Mouse (Mus musculus) liver, embryonic 15.5 days (tissue): ENCODE data around the gene Lbhd2. TPM values are rescaled to one million over a fixed set of nuclear protein-coding genes. Genes with fewer than 3 reads are reported as not detected.

Experiments
- ATAC-seq: fragments of 200-750 bp; cut with Nextera tagmentation; 2 replicates; pipeline ENCODE4 v1.8.0; 2017; ENCODE audit warnings: moderate number of reproducible peaks, mild to moderate bottlenecking, moderate library complexity; ENCODE audit not compliant: insufficient read depth
- H3K27ac ChIP-seq: fragments of 300-500 bp; sonication (generic); replicated peaks from 2 replicates; pipeline ENCODE4 v1.5.1; 2015; ENCODE audit warnings: mild to moderate bottlenecking, inconsistent platforms
- H3K27me3 ChIP-seq: fragments of 300-500 bp; sonication (generic); 2 replicates; pipeline ENCODE4 v1.6.1; 2015; ENCODE audit warnings: mild to moderate bottlenecking, inconsistent platforms
- H3K36me3 ChIP-seq: fragments of 300-500 bp; sonication (generic); replicated peaks from 2 replicates; pipeline ENCODE4 v1.6.1; 2015; ENCODE audit warnings: moderate library complexity, mild to moderate bottlenecking, inconsistent platforms
- H3K4me1 ChIP-seq: fragments of 300-500 bp; sonication (generic); replicated peaks from 2 replicates; pipeline ENCODE4 v1.6.1; 2015; ENCODE audit warnings: inconsistent platforms
- H3K4me2 ChIP-seq: fragments of 300-500 bp; sonication (generic); 2 replicates; pipeline ENCODE4 v1.6.1; 2015; ENCODE audit warnings: moderate library complexity, mild to moderate bottlenecking, inconsistent platforms
- H3K4me3 ChIP-seq: fragments of 300-500 bp; sonication (generic); replicated peaks from 2 replicates; pipeline ENCODE4 v1.5.1; 2015; ENCODE audit warnings: mild to moderate bottlenecking, inconsistent platforms
- H3K9ac ChIP-seq: fragments of 300-500 bp; sonication (generic); 2 replicates; pipeline ENCODE4 v1.6.1; 2015; ENCODE audit warnings: moderate library complexity, mild to moderate bottlenecking, inconsistent platforms
- H3K9me3 ChIP-seq: fragments of 300-500 bp; sonication (generic); replicated peaks from 2 replicates; pipeline ENCODE4 v1.6.1; 2016; ENCODE audit warnings: inconsistent platforms
- WGBS: fragments of 180-500 bp; shearing (Covaris S2); methylation state at CpG from one replicate; pipeline ENCODE4 v1.1.7; 2015; ENCODE audit warnings: mixed read lengths; ENCODE audit not compliant: insufficient replicate concordance; 5-methylcytosine and 5-hydroxymethylcytosine counted together
- polyA plus RNA-seq: library from polyadenylated mRNA; unstranded; fragments of >200 nt; fragmentation: Nextera tagmentation; extraction: Ambion mirVana; gene quantifications from 2 replicates; pipeline ENCODE4 v1.2.1, GENCODE M21; 2015

Gene Lbhd2
- polyA plus RNA-seq, 1 experiment from 2014 or later = not detected

DNA sequence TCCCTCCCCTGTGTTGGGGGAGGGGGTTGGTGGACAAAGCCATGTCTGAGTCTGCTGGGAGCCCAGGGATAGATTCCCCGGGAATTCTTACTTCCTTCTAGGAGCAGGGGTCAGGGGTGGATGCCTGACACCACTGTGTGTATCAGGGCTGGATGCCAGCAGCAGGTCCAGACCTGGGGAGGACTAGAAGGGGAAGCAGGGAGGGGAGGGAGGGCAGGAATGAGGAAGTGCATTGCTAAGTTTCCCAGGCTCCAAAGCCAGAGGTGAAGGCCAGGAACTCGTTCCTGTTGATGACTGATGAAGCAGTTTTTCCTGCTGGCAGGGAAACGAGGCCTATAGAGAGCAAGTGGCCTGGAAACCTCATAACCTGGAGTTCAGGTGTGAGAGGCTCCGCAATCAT lies 25.5 kb downstream of the Lbhd2 start:
- Histone ChIP-seq H3K4me2 (no peak overlapping the region), H3K9me3 (no peaks in the 10 kb centered on the region), H3K27me3 (peaks cover 48% of the 10 kb centered on the region), H3K27ac (peak overlapping the region; percentile 70; the same call in 1 of the 2 replicates), H3K9ac (no peak overlapping the region), H3K36me3 (no peaks in the 10 kb centered on the region), H3K4me1 (peaks cover 95% of the 10 kb centered on the region), H3K4me3 (no peak overlapping the region)
- ATAC-seq = no peak
- WGBS = 46% methylated on average over 4 of the region's 4 CpGs

DNA sequence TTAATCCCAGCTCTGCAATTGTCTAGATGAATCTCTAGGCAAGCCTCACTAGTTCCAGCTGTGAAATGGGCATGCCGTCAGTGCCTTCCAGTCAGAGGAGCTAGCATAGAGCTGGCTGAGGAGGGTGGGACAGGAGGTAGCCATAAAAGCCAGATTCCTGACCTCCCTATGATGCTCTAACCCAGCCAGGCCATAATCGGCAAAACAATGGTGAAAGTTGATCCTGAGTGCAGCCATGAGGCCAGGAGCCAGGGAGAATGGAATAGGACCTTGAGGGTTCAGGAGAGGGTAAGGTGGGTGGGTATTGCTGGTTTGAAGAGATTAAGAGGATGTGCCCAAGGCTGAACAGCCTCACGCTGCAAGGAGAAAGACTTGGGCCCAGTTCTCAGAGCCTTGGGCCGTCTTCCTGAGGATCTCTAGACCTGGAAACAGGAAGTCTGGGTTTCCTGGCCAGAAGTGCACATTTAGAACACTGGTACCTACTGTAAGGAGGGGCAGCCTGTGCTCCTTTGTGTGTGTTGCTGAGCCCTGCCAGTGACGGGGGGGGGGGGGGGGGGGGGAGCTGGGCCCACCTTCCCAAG lies 26.2 kb downstream of the Lbhd2 start:
- Histone ChIP-seq H3K27me3 (peaks cover 40% of the 10 kb centered on the region), H3K9me3 (no peaks in the 10 kb centered on the region), H3K4me3 (no peak overlapping the region), H3K9ac (peak overlapping the region; percentile 42; the same call in 1 of the 2 replicates), H3K27ac (peak overlapping the region; percentile 70), H3K4me2 (peak overlapping the region; percentile 13; the same call in 1 of the 2 replicates), H3K4me1 (peaks cover 100% of the 10 kb centered on the region), H3K36me3 (no peaks in the 10 kb centered on the region)
- ATAC-seq = no peak
- WGBS = 29% methylated on average over 5 of the region's 5 CpGs

DNA sequence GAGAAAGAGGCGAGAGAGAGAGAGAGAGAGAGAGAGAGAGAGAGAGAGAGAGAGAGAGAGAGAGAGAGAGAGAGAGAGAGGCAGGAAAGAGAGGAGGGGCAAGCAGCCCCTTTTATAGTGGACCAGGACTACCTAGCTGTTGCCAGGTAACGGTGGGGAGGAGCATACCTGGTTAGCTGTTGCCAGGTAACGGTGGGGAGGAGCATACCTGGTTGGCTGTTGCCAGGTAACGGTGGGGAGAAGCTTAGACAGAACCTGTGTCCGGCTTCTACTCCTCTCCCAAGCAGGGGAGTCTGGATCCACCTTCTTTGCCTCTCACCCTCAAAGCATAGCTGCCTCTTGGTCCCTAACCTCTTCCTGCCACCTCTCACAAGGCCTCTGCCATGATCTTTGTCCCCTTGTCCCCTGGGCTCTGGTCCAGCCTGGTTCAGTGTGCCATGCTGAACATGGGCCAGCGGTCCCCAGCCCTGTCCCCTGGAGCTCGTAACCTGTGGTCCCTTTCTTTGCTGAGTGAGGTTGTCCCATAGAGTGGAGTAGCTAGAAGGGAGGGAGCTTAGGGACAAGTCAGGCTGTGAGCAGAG lies 27.6 kb downstream of the Lbhd2 start:
- H3K4me3 ChIP-seq = peak overlapping the region; percentile 6; the same call in 1 of the 2 replicates
- WGBS = 59% methylated on average over 7 of the region's 7 CpGs
- no peaks in the 10 kb centered on the region for H3K36me3 ChIP-seq
- peak overlapping the region; percentile 80 for H3K27ac ChIP-seq
- H3K4me2 ChIP-seq = peak overlapping the region; percentile 58
- H3K4me1 ChIP-seq = peaks cover 100% of the 10 kb centered on the region
- ATAC-seq = peak; percentile 12; the same call in 1 of the 2 replicates
- no peaks in the 10 kb centered on the region for H3K9me3 ChIP-seq
- H3K9ac ChIP-seq = peak overlapping the region; percentile 35
- H3K27me3 ChIP-seq = peaks cover 26% of the 10 kb centered on the region

DNA sequence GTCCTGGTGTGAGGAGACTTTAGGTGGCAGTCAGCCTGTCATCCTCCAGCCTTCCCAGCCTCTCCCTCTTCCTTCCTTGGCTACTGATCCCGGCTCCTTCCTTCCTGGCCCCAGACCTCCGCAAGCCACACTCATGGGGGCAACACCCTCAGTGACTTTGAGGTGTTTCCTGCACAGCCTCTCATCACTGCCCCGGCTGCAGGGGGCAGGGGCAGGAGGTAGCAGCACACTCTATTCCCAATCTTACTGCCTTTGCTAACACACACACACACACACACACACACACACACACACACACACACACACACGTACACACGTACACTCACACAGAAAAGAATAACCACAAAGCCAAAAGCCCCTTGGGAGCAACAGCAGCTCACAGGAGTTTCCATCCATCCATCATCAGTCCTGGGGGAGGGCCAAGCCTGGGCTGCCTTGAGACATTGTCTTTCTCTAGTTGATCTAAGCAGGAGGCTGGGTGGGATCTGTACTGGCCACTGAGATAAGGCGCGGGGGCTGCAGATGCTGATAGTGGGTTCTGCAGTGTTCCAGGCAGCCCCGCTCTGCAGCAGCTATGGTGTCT lies 28.2 kb downstream of the Lbhd2 start:
- peak overlapping the region; percentile 35; the same call in 1 of the 2 replicates for H3K9ac ChIP-seq
- peak; percentile 89 for ATAC-seq
- no peaks in the 10 kb centered on the region for H3K9me3 ChIP-seq
- H3K27ac ChIP-seq = peak overlapping the region; percentile 80
- WGBS = 12% methylated on average over 8 of the region's 8 CpGs
- H3K4me3 ChIP-seq = peak overlapping the region; percentile 6; the same call in 1 of the 2 replicates
- H3K36me3 ChIP-seq = no peaks in the 10 kb centered on the region
- H3K4me2 ChIP-seq = peak overlapping the region; percentile 58
- H3K4me1 ChIP-seq = peaks cover 100% of the 10 kb centered on the region
- H3K27me3 ChIP-seq = peaks cover 20% of the 10 kb centered on the region

DNA sequence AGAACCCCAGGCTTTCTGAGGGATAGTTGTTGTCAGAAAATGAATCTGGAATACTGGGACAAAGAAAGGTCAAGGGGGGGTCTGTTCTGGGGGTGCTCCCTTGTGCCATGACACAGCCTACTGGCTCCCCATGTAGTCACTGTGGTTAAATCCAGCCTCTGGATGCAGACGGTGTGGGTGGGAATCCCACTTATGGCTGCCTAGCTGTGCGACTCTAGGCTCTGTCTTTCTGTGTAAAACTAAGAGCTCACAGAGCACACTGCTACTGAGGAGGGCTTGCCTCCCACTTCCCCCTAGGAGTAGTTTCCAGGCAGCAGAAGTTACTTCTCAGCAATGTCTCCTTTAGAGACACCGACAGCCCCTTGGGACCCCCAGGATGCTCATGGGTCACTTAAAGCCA lies 29.6 kb downstream of the Lbhd2 start:
- H3K9ac ChIP-seq = peak overlapping the region; percentile 25; the same call in 1 of the 2 replicates
- WGBS = 73% methylated on average over 3 of the region's 3 CpGs
- 0 out of 2 replicates have a peak overlapping the region, but pooled peaks have one; percentile 8 for H3K4me2 ChIP-seq
- H3K4me3 ChIP-seq = no peak overlapping the region
- peak overlapping the region; percentile 80 for H3K27ac ChIP-seq
- H3K36me3 ChIP-seq = no peaks in the 10 kb centered on the region
- H3K27me3 ChIP-seq = peaks cover 7% of the 10 kb centered on the region
- ATAC-seq = no peak
- no peaks in the 10 kb centered on the region for H3K9me3 ChIP-seq
- H3K4me1 ChIP-seq = peaks cover 97% of the 10 kb centered on the region

DNA sequence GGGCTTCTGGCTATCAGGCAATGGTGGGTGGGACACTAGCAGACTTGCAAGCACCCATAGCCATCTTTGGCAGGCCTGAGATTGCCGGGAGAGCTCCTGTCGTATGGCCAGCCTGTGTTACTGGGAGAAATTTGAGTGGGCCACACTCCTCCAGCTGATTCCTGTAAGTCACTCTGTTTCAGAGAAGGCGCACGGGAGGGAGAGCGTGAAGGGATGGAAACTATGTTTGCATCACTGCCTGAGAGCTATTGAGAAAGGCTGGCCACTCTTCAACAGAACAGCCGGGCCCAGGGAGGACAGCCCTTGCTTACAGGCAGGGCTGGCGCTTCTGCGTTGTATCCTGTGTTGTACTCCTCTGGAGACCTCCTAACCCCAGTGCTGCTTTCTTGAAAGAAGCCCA lies 30.0 kb downstream of the Lbhd2 start:
- Histone ChIP-seq H3K4me1 (peaks cover 97% of the 10 kb centered on the region), H3K9me3 (no peaks in the 10 kb centered on the region), H3K4me3 (no peak overlapping the region), H3K36me3 (no peaks in the 10 kb centered on the region), H3K4me2 (peak overlapping the region; percentile 14; the same call in 1 of the 2 replicates), H3K9ac (no peak overlapping the region), H3K27me3 (peaks cover 2% of the 10 kb centered on the region), H3K27ac (peak overlapping the region; percentile 80)
- 55% methylated on average over 8 of the region's 8 CpGs for WGBS
- no peak for ATAC-seq

DNA sequence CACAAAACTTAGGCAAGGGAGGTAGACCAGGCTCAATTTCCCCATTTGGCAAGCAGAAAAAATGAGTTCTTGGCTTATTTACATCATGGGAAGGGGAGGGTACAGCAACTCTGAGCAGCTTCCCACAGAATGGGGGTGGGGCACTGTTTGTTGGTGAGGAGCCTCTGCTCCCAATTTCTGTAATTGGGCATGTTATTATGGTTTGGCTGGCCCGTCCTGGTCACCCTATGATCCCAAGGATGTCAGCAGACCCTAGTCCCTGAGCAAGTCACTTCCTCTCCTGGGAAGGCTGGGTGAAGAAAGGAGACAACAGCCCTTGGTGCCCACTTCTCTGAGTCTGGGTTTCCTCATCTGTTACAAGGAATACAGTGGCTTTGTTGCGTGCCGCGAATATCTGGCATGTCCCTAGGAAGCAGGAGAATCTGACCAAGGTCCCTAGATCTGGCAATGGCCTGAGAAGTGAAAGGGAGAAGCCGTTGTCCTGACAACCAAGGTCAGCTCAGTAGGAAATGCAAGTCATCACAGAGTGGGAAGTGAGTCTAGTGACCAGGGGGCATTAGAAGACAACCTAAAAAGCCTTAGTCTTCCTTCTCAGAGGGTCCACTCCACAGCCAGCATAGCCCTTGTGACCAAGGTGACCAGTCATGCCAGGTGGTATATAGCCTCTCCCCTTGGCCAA lies 30.8 kb downstream of the Lbhd2 start:
- no peaks in the 10 kb centered on the region for H3K27me3 ChIP-seq
- 30% methylated on average over 5 of the region's 5 CpGs for WGBS
- ATAC-seq = no peak

DNA sequence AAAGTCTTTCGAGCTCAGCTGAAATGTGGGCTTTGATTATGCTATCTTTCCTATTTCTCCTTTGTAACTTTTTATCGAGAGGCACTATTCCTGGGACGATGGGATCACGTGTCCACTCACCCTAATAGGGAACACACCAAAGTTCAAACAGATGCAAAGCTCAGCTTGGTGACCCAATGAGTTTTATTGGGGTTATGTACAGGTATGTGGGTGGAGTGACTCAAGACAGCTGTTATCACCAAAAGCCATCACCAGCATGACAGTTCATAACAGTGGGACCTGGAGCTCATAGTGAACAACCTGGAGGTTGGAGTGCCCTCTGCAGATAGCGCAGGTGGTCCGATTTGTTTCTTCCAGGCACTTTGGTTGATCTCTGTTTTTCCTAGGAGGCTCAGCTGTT lies 32.2 kb downstream of the Lbhd2 start:
- H3K36me3 ChIP-seq = no peaks in the 10 kb centered on the region
- WGBS = 70% methylated on average over 6 of the region's 6 CpGs
- no peak overlapping the region for H3K4me3 ChIP-seq
- H3K4me1 ChIP-seq = peaks cover 85% of the 10 kb centered on the region
- no peaks in the 10 kb centered on the region for H3K27me3 ChIP-seq
- peak overlapping the region; percentile 80; the same call in 1 of the 2 replicates for H3K27ac ChIP-seq
- H3K9ac ChIP-seq = 0 out of 2 replicates have a peak overlapping the region, but pooled peaks have one; percentile 3
- no peak for ATAC-seq
- H3K4me2 ChIP-seq = no peak overlapping the region
- no peaks in the 10 kb centered on the region for H3K9me3 ChIP-seq

More for the DNA sequence above, 30.8 kb downstream of the Lbhd2 start:
- H3K36me3 ChIP-seq = no peaks in the 10 kb centered on the region
- peak overlapping the region; percentile 80 for H3K27ac ChIP-seq
- no peak overlapping the region for H3K9ac ChIP-seq
- no peaks in the 10 kb centered on the region for H3K9me3 ChIP-seq
- peak overlapping the region; percentile 14 for H3K4me2 ChIP-seq
- no peak overlapping the region for H3K4me3 ChIP-seq
- peaks cover 97% of the 10 kb centered on the region for H3K4me1 ChIP-seq

DNA sequence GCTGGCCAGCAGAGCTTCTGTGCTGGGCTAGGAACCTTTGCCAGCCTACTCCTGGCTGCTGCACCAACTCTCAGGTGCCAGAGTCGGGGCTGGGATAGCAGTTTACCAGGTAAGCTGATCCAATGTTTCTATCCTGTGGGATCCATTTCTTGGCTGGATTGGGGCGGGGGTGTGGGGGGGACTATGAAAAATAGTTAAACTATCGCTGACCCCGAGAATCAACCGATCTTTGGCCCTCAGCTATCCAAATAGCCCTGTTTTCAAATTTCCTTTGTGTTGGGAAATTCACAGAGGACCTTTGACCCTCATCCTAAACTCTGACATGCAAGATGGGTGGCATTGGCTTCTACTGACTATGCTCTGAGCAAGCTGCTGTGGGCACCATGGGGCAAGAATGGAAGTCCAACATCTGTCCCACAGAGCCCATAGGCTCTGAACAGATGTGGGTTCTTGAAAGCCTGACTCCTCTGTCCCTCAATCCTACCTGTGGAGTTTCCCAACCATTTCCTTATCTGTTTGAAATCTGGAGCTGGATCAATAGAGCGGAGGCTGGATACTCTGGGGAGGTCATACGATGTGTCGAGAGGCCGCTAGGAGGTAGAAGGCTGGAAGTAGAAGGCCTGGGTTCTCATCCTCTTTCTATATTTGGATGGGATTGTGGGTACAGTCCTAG lies 34.2 kb downstream of the Lbhd2 start:
- H3K36me3 ChIP-seq = peaks cover 19% of the 10 kb centered on the region
- peak overlapping the region; percentile 0; the same call in 1 of the 2 replicates for H3K4me2 ChIP-seq
- H3K27ac ChIP-seq = peak overlapping the region; percentile 98
- H3K4me1 ChIP-seq = peaks cover 83% of the 10 kb centered on the region
- no peak overlapping the region for H3K9ac ChIP-seq
- H3K9me3 ChIP-seq = no peaks in the 10 kb centered on the region
- no peak overlapping the region for H3K4me3 ChIP-seq
- WGBS = 77% methylated on average over 9 of the region's 9 CpGs
- no peak for ATAC-seq
- peaks cover 10% of the 10 kb centered on the region; the same call in 1 of the 2 replicates for H3K27me3 ChIP-seq

DNA sequence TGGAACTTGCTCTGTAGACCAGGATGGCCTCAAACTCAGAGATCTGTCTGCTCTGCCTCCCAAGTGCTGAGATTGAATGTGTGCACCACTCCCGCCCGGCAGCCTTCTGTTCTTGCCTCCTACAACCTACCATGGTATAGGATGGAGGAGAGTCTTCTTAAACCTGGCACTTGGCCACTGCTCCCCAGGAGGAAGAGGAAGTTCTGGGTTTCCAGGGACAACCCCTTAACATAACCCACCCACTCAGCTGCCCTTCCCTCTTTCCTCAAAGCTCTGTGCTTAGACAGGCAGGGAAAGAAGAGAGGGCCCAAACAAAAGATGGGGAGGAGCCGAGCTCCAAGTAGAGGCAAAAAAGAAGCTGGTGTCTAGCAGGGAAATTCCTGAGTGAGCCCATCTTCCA lies 34.9 kb downstream of the Lbhd2 start:
- H3K4me2 ChIP-seq = peak overlapping the region; percentile 90
- peaks cover 83% of the 10 kb centered on the region for H3K4me1 ChIP-seq
- peaks cover 13% of the 10 kb centered on the region for H3K27me3 ChIP-seq
- no peak for ATAC-seq
- peak overlapping the region; percentile 69 for H3K4me3 ChIP-seq
- peaks cover 26% of the 10 kb centered on the region for H3K36me3 ChIP-seq
- H3K9ac ChIP-seq = peak overlapping the region; percentile 84; the same call in 1 of the 2 replicates
- H3K9me3 ChIP-seq = no peaks in the 10 kb centered on the region
- 53% methylated on average over 3 of the region's 3 CpGs for WGBS
- H3K27ac ChIP-seq = peak overlapping the region; percentile 98
